20 mouse cellular contexts compared by ENCODE assay signal in genomic region chr1:37583167-37583566, GRCm38 (mm10).
"Had no signal": no experiment of that assay in that cellular context is flagged by ENCODE, and none has a peak within 500 bp of the region (broad histone marks: within the 10 kb centered on the region; RNA-seq: fewer than 3 reads in every experiment).

No protein-coding gene starts in this region.

- H3K27ac ChIP-seq: kidney, embryonic 15.5 days; limb, embryonic 12.5 days; liver, embryonic 14.5 days; lung, embryonic 15.5 days; midbrain, embryonic 10.5 days; midbrain, embryonic 13.5 days had no signal

- ATAC-seq: liver, postnatal 0 days; midbrain, embryonic 13.5 days; midbrain, embryonic 16.5 days had no signal

- H3K4me1 ChIP-seq: kidney, embryonic 15.5 days; limb, embryonic 12.5 days; midbrain, embryonic 10.5 days; midbrain, embryonic 13.5 days had no signal

- H3K4me2 ChIP-seq: kidney, embryonic 15.5 days; limb, embryonic 12.5 days; limb, embryonic 15.5 days; liver, embryonic 11.5 days; lung, embryonic 15.5 days; midbrain, embryonic 13.5 days had no signal

- H3K4me3 ChIP-seq: kidney, embryonic 15.5 days; limb, embryonic 12.5 days; limb, embryonic 15.5 days; lung, embryonic 15.5 days; midbrain, embryonic 10.5 days; midbrain, embryonic 13.5 days; myocyte had no signal

- H3K9ac ChIP-seq: kidney, embryonic 15.5 days; limb, embryonic 12.5 days; limb, embryonic 15.5 days; liver, embryonic 14.5 days; liver, postnatal 0 days; lung, embryonic 15.5 days; midbrain, embryonic 13.5 days had no signal

- H3K9me3 ChIP-seq: kidney, embryonic 15.5 days; limb, embryonic 12.5 days; limb, embryonic 15.5 days; lung, embryonic 15.5 days; midbrain, embryonic 10.5 days; midbrain, embryonic 13.5 days had no signal

- H3K27me3 ChIP-seq: kidney, embryonic 15.5 days; limb, embryonic 12.5 days; limb, embryonic 15.5 days; lung, embryonic 15.5 days; midbrain, embryonic 13.5 days had no signal

- DNase-seq: kidney, adult 18-20 months; kidney, postnatal 10 days; kidney, postnatal 36 days; left cerebral cortex, postnatal 4 days; liver, postnatal 0 days; lung, postnatal 14 days; lung, postnatal 4 days; thymus, adult 2 months; thymus, postnatal 14 days; thymus, postnatal 4 days had no signal

- H3K36me3 ChIP-seq: kidney, embryonic 15.5 days; limb, embryonic 12.5 days; limb, embryonic 15.5 days; lung, embryonic 15.5 days; midbrain, embryonic 10.5 days; midbrain, embryonic 13.5 days had no signal
